Mouse (Mus musculus) heart, adult 8-10 months (tissue): Measurements from ENCODE around the gene Gsg1l. TPM values are rescaled to one million over a fixed set of nuclear protein-coding genes. Genes with fewer than 3 reads are reported as not detected.
A peak's percentile ranks its signal among the peaks of the same experiment; 100 is the strongest.

ENCODE experiments used
- DNase-seq: peaks from one replicate; pipeline ENCODE4 v3.0.0; 2022; ENCODE audit warnings: low spot score
- total RNA-seq, 4 experiments: library from RNA; stranded (reverse); gene quantifications; 2 replicates each; pipeline ENCODE4 v1.2.4; 2022

Gsg1l gene
- total RNA-seq, 4 experiments from 2014 or later = 10.3 to 15.2 (median 13.1) TPM

GRCm38 (mm10) chr7:125983902-125984841 lies 98.0 kb downstream of the Gsg1l start:
- no peak for DNase-seq

GRCm38 (mm10) chr7:125979591-125979990 lies 102.6 kb downstream of the Gsg1l start:
- DNase-seq = no peak

GRCm38 (mm10) chr7:125976695-125977094 lies 105.5 kb downstream of the Gsg1l start:
- DNase-seq = no peak

- DNase-seq = no peak
Observed at GRCm38 (mm10) chr7:125975414-125975813, 106.8 kb downstream of the Gsg1l start.

- DNase-seq = no peak
Observed at GRCm38 (mm10) chr7:125973874-125974273, 108.3 kb downstream of the Gsg1l start.

- no peak for DNase-seq
Observed at GRCm38 (mm10) chr7:125972776-125973175, 109.4 kb downstream of the Gsg1l start.

- DNase-seq = no peak
Observed at GRCm38 (mm10) chr7:125972174-125972672, 110.0 kb downstream of the Gsg1l start.

GRCm38 (mm10) chr7:125969076-125969475 lies 113.1 kb downstream of the Gsg1l start:
- no peak for DNase-seq

GRCm38 (mm10) chr7:125966402-125967261 lies 115.6 kb downstream of the Gsg1l start:
- peak; percentile 25 for DNase-seq

- DNase-seq = no peak
Observed at GRCm38 (mm10) chr7:125964087-125964607, 118.1 kb downstream of the Gsg1l start.

GRCm38 (mm10) chr7:125959294-125960048 lies 122.7 kb downstream of the Gsg1l start:
- no peak for DNase-seq

- DNase-seq = no peak
Observed at GRCm38 (mm10) chr7:125958856-125959255, 123.4 kb downstream of the Gsg1l start.

- DNase-seq = no peak
Observed at GRCm38 (mm10) chr7:125954994-125955393, 127.2 kb downstream of the Gsg1l start.

GRCm38 (mm10) chr7:125954356-125954878 lies 127.8 kb downstream of the Gsg1l start:
- DNase-seq = no peak

GRCm38 (mm10) chr7:125953844-125954243 lies 128.4 kb downstream of the Gsg1l start:
- no peak for DNase-seq

GRCm38 (mm10) chr7:125951911-125952310 lies 130.3 kb downstream of the Gsg1l start:
- no peak for DNase-seq

GRCm38 (mm10) chr7:125948973-125949372 lies 133.2 kb downstream of the Gsg1l start:
- no peak for DNase-seq

- no peak for DNase-seq
Observed at GRCm38 (mm10) chr7:125945915-125946314, 136.3 kb downstream of the Gsg1l start.

GRCm38 (mm10) chr7:125944631-125945030 lies 137.6 kb downstream of the Gsg1l start:
- DNase-seq = no peak

GRCm38 (mm10) chr7:125943511-125943910 lies 138.7 kb downstream of the Gsg1l start:
- DNase-seq = no peak
